Mouse (Mus musculus) heart, embryonic 10.5 days (tissue): Measurements from ENCODE around the gene Tomm40. TPM values are rescaled to one million over a fixed set of nuclear protein-coding genes. Genes with fewer than 3 reads are reported as not detected.

Source experiments
- DNase-seq: peaks from one replicate; pipeline ENCODE4 v3.0.0-alpha.2; 2017; ENCODE audit warnings: low spot score
- H3K27ac ChIP-seq: fragments of 300-500 bp; sonication (generic); 2 replicates; pipeline ENCODE4 v1.5.1; 2016; ENCODE audit warnings: mild to moderate bottlenecking
- H3K27me3 ChIP-seq: fragments of 300-500 bp; sonication (generic); 2 replicates; pipeline ENCODE4 v1.6.1; 2016; ENCODE audit warnings: mild to moderate bottlenecking; ENCODE audit not compliant: poor library complexity, insufficient read depth, severe bottlenecking
- H3K36me3 ChIP-seq: fragments of 300-500 bp; sonication (generic); 2 replicates; pipeline ENCODE4 v1.6.1; 2016; ENCODE audit warnings: mild to moderate bottlenecking, moderate library complexity
- H3K4me1 ChIP-seq: fragments of 300-500 bp; sonication (generic); 2 replicates; pipeline ENCODE4 v1.6.1; 2016; ENCODE audit warnings: mild to moderate bottlenecking
- H3K4me3 ChIP-seq: fragments of 300-500 bp; sonication (generic); 2 replicates; pipeline ENCODE4 v1.5.1; 2016; ENCODE audit warnings: mild to moderate bottlenecking, moderate library complexity
- H3K9me3 ChIP-seq: fragments of 300-500 bp; sonication (generic); 2 replicates; pipeline ENCODE4 v1.6.1; 2016; ENCODE audit warnings: mild to moderate bottlenecking, moderate library complexity
- WGBS: fragments of 180-500 bp; shearing (Covaris S2); methylation state at CpG from one replicate; pipeline ENCODE4 v1.1.7; 2016; 5-methylcytosine and 5-hydroxymethylcytosine counted together
- polyA plus RNA-seq: library from polyadenylated mRNA; unstranded; fragments of >200 nt; fragmentation: Nextera tagmentation; extraction: Ambion mirVana; gene quantifications from 2 replicates; pipeline ENCODE4 v1.2.1, GENCODE M21; 2016

The Tomm40 gene
- polyA plus RNA-seq, 1 experiment from 2014 or later = 260 TPM

DNA sequence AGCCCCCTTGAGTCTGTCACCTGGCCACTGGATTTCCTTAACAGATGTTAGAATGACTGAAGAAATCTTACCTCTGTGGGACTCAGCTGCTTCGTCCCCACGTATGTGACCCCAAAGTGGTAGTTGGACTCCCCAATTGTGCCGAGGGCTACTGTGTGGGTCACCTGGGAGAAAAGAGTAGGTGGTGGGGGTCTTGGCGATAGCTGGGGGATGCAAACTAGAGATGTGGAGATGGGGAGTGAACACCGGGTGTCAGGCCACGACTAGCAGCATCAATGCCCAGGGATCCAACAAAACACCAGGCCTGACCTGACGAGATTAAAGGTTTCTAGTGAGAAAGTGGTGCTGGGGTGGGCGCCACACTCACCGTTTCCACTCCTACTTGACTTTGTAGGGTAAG is 1.6 kb downstream of the Tomm40 start:
- WGBS = 85% methylated on average over 9 of the region's 9 CpGs
- no peak for DNase-seq
- H3K4me3 ChIP-seq = 0 out of 2 replicates have a peak overlapping the region, but pooled peaks have one; percentile 100
- H3K36me3 ChIP-seq = peaks cover 65% of the 10 kb centered on the region
- H3K9me3 ChIP-seq = no peaks in the 10 kb centered on the region
- H3K4me1 ChIP-seq = peaks cover 21% of the 10 kb centered on the region
- H3K27me3 ChIP-seq = no peaks in the 10 kb centered on the region
- H3K27ac ChIP-seq = no peak overlapping the region

DNA sequence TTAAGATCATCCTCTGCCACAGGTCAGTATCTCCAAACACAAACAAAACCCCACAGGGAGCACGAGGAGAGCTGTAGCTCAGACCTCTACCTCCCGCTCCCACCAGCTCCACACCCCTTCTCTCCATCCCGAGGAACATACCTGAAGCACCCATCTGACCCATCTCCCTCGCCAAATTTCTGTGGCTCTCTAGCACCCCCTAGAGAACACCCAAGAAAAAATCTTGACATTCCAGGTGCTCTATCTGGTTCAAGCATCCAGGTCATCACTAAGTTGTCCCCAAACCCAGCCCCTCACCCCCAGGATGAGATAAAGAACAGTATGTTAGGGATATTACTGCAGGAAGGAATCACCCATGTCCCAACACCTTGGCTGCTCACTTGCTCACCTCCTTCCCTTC is 2.0 kb downstream of the Tomm40 start:
- H3K27me3 ChIP-seq = no peaks in the 10 kb centered on the region
- no peak overlapping the region for H3K27ac ChIP-seq
- DNase-seq = no peak
- H3K4me1 ChIP-seq = peaks cover 21% of the 10 kb centered on the region
- no peak overlapping the region for H3K4me3 ChIP-seq
- no peaks in the 10 kb centered on the region for H3K9me3 ChIP-seq
- peaks cover 66% of the 10 kb centered on the region for H3K36me3 ChIP-seq
- WGBS = 50% methylated on average over 4 of the region's 4 CpGs

DNA sequence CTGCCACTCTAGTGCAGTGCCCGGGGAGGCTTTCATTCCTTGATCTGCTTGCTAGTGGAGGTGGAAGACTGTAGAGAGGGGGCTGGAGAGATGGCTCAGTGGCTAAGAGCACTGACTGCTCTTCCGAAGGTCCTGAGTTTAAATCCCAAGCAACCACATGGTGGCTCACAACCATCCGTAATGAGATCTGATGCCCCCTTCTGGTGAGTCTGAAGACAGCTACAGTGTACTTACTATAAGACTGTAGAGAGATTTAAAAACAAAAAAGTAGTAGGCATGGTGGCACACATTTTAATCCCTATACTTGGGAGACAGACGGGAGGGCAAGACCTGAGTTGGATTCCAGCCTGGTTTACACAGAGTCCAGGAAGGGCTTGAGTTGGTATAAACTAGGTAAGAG is 2.8 kb downstream of the Tomm40 start:
- Histone ChIP-seq H3K27ac (no peak overlapping the region), H3K27me3 (no peaks in the 10 kb centered on the region), H3K4me3 (no peak overlapping the region), H3K9me3 (no peaks in the 10 kb centered on the region), H3K4me1 (peaks cover 21% of the 10 kb centered on the region), H3K36me3 (peaks cover 69% of the 10 kb centered on the region)
- WGBS = 80% methylated on average over 4 of the region's 4 CpGs
- DNase-seq = no peak

- Histone ChIP-seq H3K9me3 (no peaks in the 10 kb centered on the region), H3K4me1 (peaks cover 15% of the 10 kb centered on the region), H3K4me3 (no peak overlapping the region), H3K27ac (no peak overlapping the region), H3K27me3 (no peaks in the 10 kb centered on the region), H3K36me3 (peaks cover 76% of the 10 kb centered on the region)
- 95% methylated on average over 10 of the region's 10 CpGs for WGBS
- no peak for DNase-seq
These were observed 4.6 kb downstream of the Tomm40 start for GRCm38 (mm10) chr7:19710650-19711049.

DNA sequence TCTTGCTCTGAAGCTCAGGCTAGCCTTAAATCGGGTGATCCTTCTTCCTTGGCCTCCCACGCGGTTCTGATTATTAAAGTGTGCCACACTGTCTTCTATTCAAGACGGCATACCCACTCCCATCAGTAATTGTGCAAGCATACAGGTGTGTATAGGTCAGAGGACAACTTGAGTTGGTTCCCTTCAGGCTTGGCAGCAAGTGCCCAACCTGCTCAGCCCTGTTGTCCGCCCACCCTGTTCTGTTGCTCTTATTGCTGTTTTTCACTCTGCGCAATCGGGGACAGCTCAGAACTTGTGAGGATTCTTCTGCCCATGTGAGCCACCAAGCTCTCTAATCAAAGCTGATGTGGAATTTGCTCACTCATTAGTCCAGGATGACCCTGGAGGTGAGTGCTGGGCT is 10.0 kb downstream of the Tomm40 start:
- H3K36me3 ChIP-seq = peaks cover 80% of the 10 kb centered on the region
- WGBS = 94% methylated on average over 7 of the region's 7 CpGs
- peaks cover 15% of the 10 kb centered on the region for H3K4me1 ChIP-seq
- DNase-seq = no peak
- no peaks in the 10 kb centered on the region for H3K9me3 ChIP-seq
- no peaks in the 10 kb centered on the region for H3K27me3 ChIP-seq
- no peak overlapping the region for H3K27ac ChIP-seq
- no peak overlapping the region for H3K4me3 ChIP-seq

GRCm38 (mm10) chr7:19704475-19704874 is 10.8 kb downstream of the Tomm40 start:
- Histone ChIP-seq H3K4me1 (peaks cover 19% of the 10 kb centered on the region), H3K27me3 (no peaks in the 10 kb centered on the region), H3K36me3 (peaks cover 73% of the 10 kb centered on the region), H3K4me3 (no peak overlapping the region), H3K9me3 (no peaks in the 10 kb centered on the region), H3K27ac (no peak overlapping the region)
- 90% methylated on average over 4 of the region's 4 CpGs for WGBS
- DNase-seq = no peak

DNA sequence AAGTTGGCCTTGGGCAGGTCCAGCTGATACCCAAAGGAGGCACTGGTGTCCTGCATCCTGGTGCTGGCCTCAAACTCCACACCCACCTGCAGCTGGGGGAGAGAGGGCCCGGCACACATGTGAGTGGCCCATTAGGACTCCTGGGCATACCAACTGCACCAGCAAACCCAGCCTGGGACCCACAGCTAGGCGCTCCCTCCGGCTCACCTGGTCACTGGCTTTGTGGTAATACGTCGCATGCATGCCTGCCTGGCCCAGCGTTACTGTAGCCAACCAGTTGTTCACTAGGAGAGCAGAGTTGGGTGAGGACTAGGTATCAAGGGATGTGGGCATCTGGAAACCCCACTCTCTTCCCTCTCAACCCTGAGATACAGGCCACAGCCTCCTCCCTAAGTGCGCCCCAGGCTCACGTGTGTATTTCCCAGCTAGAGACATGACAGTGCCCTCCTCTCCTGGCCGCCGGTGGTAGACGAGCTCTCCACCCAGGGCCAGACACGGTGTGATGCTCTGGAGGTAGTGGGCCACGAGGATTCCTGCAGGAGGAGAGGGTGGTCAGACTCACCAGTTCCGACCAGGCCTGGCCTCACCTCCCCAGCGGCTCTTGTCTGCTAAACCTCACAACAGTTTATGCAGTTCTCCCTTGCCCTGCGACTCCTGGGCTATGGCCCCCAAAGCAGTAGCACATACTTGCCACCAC is 12.2 kb downstream of the Tomm40 start:
- H3K4me1 ChIP-seq = peaks cover 29% of the 10 kb centered on the region
- no peaks in the 10 kb centered on the region for H3K9me3 ChIP-seq
- peak; percentile 75 for DNase-seq
- H3K27ac ChIP-seq = no peak overlapping the region
- H3K36me3 ChIP-seq = peaks cover 60% of the 10 kb centered on the region
- no peaks in the 10 kb centered on the region for H3K27me3 ChIP-seq
- H3K4me3 ChIP-seq = no peak overlapping the region
- 89% methylated on average over 16 of the region's 16 CpGs for WGBS

DNA sequence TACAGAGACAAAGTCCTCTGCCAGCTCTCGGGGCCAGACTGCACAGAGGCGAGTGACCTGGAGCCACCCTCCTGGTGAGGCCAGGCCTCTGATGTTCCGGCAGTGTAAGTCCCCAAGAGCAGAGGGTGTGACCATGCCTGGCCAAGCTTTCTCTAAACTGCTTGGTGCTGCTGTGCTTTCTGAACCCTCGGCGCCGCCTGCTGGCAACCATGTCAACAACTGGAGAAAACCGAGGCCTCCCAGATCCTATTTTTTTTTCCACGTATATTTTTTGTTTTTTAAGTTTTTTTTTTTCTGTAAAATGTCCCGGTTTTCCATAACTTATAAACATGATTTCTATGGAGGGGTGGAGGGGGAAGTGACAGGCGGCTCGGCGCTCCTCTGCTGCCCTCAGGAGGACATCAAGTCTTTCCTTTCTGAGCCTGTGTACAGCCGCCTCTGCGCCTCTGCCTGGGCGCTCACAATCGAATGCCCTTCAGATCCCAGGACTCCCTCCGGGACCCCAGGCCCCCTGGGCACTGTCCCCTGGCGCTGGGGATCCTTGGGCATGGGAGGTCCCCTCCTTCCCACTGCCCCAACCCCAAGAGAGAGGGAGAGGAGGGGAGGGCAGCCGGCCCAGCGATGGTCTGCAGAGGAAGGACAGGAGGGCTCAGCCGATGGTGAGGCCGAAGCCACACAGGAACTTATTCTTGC is 14.0 kb downstream of the Tomm40 start:
- H3K9me3 ChIP-seq = no peaks in the 10 kb centered on the region
- H3K4me1 ChIP-seq = peaks cover 32% of the 10 kb centered on the region
- peak overlapping the region; percentile 10; the same call in 1 of the 2 replicates for H3K4me3 ChIP-seq
- no peaks in the 10 kb centered on the region for H3K27me3 ChIP-seq
- H3K36me3 ChIP-seq = peaks cover 55% of the 10 kb centered on the region
- peak overlapping the region; percentile 72 for H3K27ac ChIP-seq
- peak; percentile 91 for DNase-seq
- 28% methylated on average over 22 of the region's 22 CpGs for WGBS

- H3K9me3 ChIP-seq = no peaks in the 10 kb centered on the region
- no peaks in the 10 kb centered on the region for H3K27me3 ChIP-seq
- 49% methylated on average over 12 of the region's 12 CpGs for WGBS
- H3K36me3 ChIP-seq = peaks cover 58% of the 10 kb centered on the region
- H3K4me1 ChIP-seq = peaks cover 39% of the 10 kb centered on the region
- H3K4me3 ChIP-seq = peak overlapping the region; percentile 10; the same call in 1 of the 2 replicates
- peak; percentile 74 for DNase-seq
- H3K27ac ChIP-seq = peak overlapping the region; percentile 65
These were observed 14.8 kb downstream of the Tomm40 start for GRCm38 (mm10) chr7:19700299-19701068.

- no peak for DNase-seq
These were observed 15.4 kb downstream of the Tomm40 start for GRCm38 (mm10) chr7:19699827-19700148.

DNA sequence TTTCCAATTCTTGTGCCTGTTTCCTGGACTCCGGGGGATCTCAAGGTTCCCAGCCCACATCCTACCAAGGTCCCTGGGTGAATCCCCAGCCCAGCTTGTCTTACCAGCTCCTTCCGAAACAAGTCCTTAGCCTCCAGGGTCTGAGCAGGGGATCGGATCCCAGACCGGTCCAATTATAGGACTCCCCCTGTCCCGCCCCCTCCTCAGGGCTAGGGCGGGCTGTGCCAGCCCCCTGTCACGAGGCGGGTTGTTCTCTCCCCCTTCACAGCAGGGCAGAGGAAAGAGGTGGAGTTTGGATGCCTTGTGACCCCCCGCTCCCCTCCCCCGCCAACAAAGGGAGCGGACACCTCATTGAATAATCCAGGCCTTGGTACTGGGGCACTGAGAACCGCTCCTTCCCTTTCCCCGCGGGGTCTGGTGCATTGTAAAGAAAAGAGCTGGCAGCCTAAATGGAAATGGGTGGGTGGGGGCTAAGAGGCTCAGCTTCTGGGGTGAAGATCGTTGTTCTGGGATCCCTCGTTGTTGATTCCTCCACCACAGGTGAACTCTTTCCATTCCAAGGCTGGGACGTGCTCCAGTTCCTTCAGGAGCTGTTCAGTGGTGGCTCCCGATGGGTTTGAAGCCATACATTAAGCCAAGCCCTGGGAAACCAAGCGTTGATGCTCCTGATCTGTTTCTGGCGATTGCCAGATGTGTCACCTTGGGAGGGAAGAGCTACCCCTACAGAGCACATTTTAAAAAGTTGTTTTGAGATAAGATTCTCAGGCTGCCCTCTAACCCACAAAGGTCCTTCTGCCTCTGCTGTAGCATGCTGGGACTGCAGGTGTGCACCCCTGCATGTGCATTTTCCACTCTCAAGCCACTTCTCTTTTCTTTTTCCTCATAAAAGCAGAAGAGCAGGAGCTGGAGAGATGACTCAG is 16.1 kb downstream of the Tomm40 start, which contains the start of gene Apoe:
TSS of gene Apoe (minus strand) at position 282 of the 920 bp plus-strand sequence.
- Histone ChIP-seq H3K4me1 (peaks cover 52% of the 10 kb centered on the region), H3K27ac (peak within 1 kb of the TSS; percentile 79), H3K36me3 (peaks cover 47% of the 10 kb centered on the region), H3K4me3 (peak within 1 kb of the TSS; percentile 59), H3K9me3 (no peaks in the 10 kb centered on the region), H3K27me3 (no peaks in the 10 kb centered on the region)
- peak; percentile 81 for DNase-seq
- 2% methylated on average over 20 of the region's 20 CpGs for WGBS

More at GRCm38 (mm10) chr7:19699827-19700148, 15.4 kb downstream of the Tomm40 start:
- H3K4me3 ChIP-seq = peak overlapping the region; percentile 59; the same call in 1 of the 2 replicates
- no peaks in the 10 kb centered on the region for H3K27me3 ChIP-seq
- H3K9me3 ChIP-seq = no peaks in the 10 kb centered on the region
- no peak overlapping the region for H3K27ac ChIP-seq
- H3K36me3 ChIP-seq = peaks cover 52% of the 10 kb centered on the region
- 74% methylated on average over 4 of the region's 4 CpGs for WGBS
- peaks cover 46% of the 10 kb centered on the region for H3K4me1 ChIP-seq
